Mouse (Mus musculus) macrophage (primary cell): Measurements from ENCODE around the gene Crygn. TPM values are rescaled to one million over a fixed set of nuclear protein-coding genes. Genes with fewer than 3 reads are reported as not detected.

Experiments used
- H3K27ac ChIP-seq: fragments of 350-480 bp; formaldehyde crosslinking; 2 replicates; pipeline ENCODE4 v1.9.0; 2021
- H3K36me3 ChIP-seq: fragments of 350-480 bp; formaldehyde crosslinking; 2 replicates; pipeline ENCODE4 v1.9.0; 2021; ENCODE audit errors: inconsistent target
- H3K4me3 ChIP-seq: fragments of 350-480 bp; formaldehyde crosslinking; 2 replicates; pipeline ENCODE4 v1.9.0; 2021; ENCODE audit errors: inconsistent target
- H3K79me2 ChIP-seq: fragments of 350-480 bp; formaldehyde crosslinking; 2 replicates; pipeline ENCODE4 v1.9.0; 2021; ENCODE audit errors: inconsistent target
- WGBS: methylation state at CpG from one replicate; pipeline ENCODE4 v1.1.7; 2026; ENCODE audit warnings: inconsistent platforms; ENCODE audit not compliant: missing documents; 5-methylcytosine and 5-hydroxymethylcytosine counted together
- polyA plus RNA-seq: library from polyadenylated mRNA; stranded (reverse); fragments of 250-400 nt; gene quantifications from 3 replicates; pipeline ENCODE4 v1.2.4, GENCODE M21; 2018; ENCODE audit warnings: inconsistent platforms
- total RNA-seq, 78 experiments: library from RNA; depleted of rRNA; stranded (reverse); fragments of 250-400 nt; gene quantifications; 1 replicate in 9 of 78; 2 replicates in 24 of 78; 3 replicates in 43 of 78; 4 replicates in 2 of 78; pipeline ENCODE4 v1.2.4; 2018; ENCODE audit warnings: inconsistent platforms in 56 of 78

Crygn gene
- not detected for total RNA-seq (2018; cell fraction: chromatin; rRNA removed)
- 1 to 10 TPM in 6 of 26 experiments, not detected in 20; 1.3 to 6.4 (median 3.9) TPM for total RNA-seq (2018; cell fraction: cytosol; rRNA removed)
- 10 to 100 TPM in 1 of 26 experiments, not detected in 25; 12.6 TPM for total RNA-seq (2018; cell fraction: nucleus; rRNA removed)
- not detected in 3 replicates for polyA plus RNA-seq

DNA sequence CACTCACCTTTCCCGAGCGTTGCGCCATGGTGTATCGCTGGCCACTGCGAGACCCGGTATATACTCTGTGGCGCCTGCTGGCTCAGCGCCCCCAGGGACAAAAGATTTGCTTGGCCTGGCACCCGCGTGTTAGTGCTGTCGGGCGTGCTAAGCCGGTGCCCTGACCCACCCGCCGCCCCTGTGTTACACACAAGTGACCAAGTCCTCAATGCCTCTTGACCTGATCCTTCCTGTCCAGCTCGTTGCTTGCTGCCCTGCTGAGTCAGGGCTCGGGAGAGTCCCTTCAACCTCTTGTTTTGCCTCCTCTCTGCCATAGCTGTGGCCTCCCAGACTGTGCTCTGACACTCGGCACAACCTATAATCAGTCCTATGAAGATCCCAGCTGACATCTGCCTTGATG is at the start of gene Crygn:
Crygn (minus strand) TSS at position 193 of the 400 bp plus-strand sequence.
- Histone ChIP-seq H3K36me3 (no peaks in the 10 kb centered on the region), H3K27ac (no peak within 1 kb of the TSS), H3K79me2 (no peaks in the 10 kb centered on the region), H3K4me3 (no peak within 1 kb of the TSS)
- 75% methylated on average over 18 of the region's 18 CpGs for WGBS

GRCm38 (mm10) chr5:24805222-24805621 is 47.4 kb upstream of the Crygn start:
- WGBS: 69% methylated on average over 6 of the region's 6 CpGs
- Histone ChIP-seq H3K79me2 (peaks cover 6% of the 10 kb centered on the region; the same call in 1 of the 2 replicates), H3K4me3 (no peak overlapping the region), H3K36me3 (peaks cover 50% of the 10 kb centered on the region), H3K27ac (no peak overlapping the region)

- Histone ChIP-seq H3K36me3 (peaks cover 50% of the 10 kb centered on the region), H3K27ac (no peak overlapping the region), H3K4me3 (no peak overlapping the region), H3K79me2 (no peaks in the 10 kb centered on the region; the same call in 1 of the 2 replicates)
- 94% methylated on average over 8 of the region's 8 CpGs for WGBS
These were observed 46.9 kb upstream of the Crygn start for GRCm38 (mm10) chr5:24804661-24805060.

GRCm38 (mm10) chr5:24801841-24802624 is 44.2 kb upstream of the Crygn start:
- Histone ChIP-seq H3K79me2 (no peaks in the 10 kb centered on the region), H3K36me3 (peaks cover 38% of the 10 kb centered on the region; the same call in 1 of the 2 replicates), H3K27ac (no peak overlapping the region), H3K4me3 (no peak overlapping the region)
- 90% methylated on average over 6 of the region's 6 CpGs for WGBS

DNA sequence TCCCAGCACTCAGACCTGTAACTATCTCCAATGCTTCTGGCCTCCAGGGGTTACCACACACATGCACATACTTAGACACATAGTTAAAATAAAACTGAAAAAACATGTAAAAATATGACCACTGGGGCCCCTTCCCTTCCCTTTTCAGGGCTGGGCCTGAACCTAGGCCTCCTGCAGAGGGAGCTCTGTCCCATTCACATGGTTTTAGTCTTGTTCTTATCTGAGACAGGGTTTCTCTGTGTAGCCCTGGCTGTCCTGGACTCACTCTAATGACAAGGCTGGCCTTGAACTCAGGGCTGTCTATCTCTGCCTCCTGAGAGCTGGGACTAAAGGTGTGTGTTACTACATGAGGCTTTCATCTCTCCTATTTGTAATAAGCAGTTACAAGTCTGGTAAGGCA is 42.6 kb upstream of the Crygn start:
- Histone ChIP-seq H3K27ac (no peak overlapping the region), H3K36me3 (peaks cover 25% of the 10 kb centered on the region; the same call in 1 of the 2 replicates), H3K79me2 (no peaks in the 10 kb centered on the region), H3K4me3 (no peak overlapping the region)

DNA sequence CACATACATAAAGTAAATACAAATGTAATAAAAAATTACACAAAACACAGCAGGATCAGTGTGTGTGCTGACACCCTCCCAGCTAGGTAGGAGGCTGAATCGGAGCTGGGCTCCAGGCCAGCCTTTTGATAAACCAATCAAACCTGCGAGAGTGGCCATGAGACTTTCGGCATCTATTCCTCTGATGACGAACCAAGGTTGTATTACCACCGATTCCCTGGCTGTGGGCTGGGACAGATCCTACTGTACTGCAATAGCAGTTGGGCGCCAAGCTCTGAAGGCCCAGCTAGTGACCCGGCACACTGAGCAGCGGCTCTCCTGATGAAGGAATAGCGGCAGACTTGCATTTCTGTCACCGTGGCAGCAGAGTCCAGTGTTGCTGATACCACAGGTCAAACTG is 40.8 kb upstream of the Crygn start:
- Histone ChIP-seq H3K4me3 (no peak overlapping the region), H3K36me3 (peaks cover 11% of the 10 kb centered on the region; the same call in 1 of the 2 replicates), H3K79me2 (no peaks in the 10 kb centered on the region), H3K27ac (no peak overlapping the region)
- WGBS: 91% methylated on average over 10 of the region's 10 CpGs

DNA sequence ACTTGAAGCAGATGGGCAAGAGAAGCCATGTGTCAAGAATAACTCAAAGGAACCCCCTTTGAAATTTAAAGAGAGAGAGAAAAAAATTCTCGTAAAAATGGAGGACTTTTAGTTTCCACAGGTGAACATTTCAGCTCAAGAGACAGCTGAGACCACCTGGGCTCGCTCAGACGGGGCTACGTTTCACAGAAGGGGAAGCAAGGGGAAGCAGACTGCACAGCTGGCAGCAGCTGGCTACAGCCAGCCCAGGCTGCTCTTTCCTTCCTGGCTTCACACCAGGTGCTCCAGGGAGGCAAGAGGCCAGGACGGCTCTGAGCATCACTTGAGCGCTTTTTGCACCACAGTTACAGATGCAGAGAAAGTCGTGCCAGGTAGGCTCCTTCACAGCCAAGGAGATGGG is 40.0 kb upstream of the Crygn start:
- Histone ChIP-seq H3K36me3 (peaks cover 3% of the 10 kb centered on the region; the same call in 1 of the 2 replicates), H3K4me3 (no peak overlapping the region), H3K79me2 (no peaks in the 10 kb centered on the region), H3K27ac (no peak overlapping the region)
- 24% methylated on average over 7 of the region's 7 CpGs for WGBS

- no peaks in the 10 kb centered on the region for H3K79me2 ChIP-seq
- H3K27ac ChIP-seq: no peak overlapping the region
- H3K4me3 ChIP-seq: no peak overlapping the region
- WGBS: 71% methylated on average over 6 of the region's 7 CpGs
- no peaks in the 10 kb centered on the region for H3K36me3 ChIP-seq
These were observed 35.2 kb upstream of the Crygn start for GRCm38 (mm10) chr5:24792961-24793360.

- Histone ChIP-seq H3K79me2 (no peaks in the 10 kb centered on the region), H3K36me3 (no peaks in the 10 kb centered on the region), H3K4me3 (no peak overlapping the region), H3K27ac (no peak overlapping the region)
- WGBS: 86% methylated on average over 4 of the region's 4 CpGs
These were observed 25.1 kb upstream of the Crygn start for GRCm38 (mm10) chr5:24782957-24783356.

DNA sequence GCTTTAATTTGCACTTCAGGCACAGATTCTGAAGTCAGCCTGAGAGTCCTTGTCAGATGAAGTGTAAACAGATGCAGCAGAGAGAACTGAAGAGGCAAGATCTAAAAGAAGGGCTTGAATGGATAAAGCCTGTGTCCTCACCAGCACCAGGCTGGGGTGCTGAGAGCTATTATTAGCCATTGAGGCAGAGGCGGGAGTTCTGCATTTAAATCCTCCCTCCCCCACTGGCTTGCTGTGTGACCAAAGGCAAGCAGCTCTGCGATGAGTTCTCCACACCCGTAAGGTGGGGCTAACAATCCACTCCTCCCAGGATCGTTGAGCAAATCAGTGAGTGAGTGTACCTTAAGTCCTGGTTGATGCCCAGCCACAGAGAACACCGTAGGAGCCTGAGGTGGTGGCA is 23.2 kb upstream of the Crygn start:
- WGBS: 37% methylated on average over 5 of the region's 5 CpGs
- no peak overlapping the region for H3K27ac ChIP-seq
- no peak overlapping the region for H3K4me3 ChIP-seq
- no peaks in the 10 kb centered on the region for H3K36me3 ChIP-seq
- no peaks in the 10 kb centered on the region for H3K79me2 ChIP-seq

DNA sequence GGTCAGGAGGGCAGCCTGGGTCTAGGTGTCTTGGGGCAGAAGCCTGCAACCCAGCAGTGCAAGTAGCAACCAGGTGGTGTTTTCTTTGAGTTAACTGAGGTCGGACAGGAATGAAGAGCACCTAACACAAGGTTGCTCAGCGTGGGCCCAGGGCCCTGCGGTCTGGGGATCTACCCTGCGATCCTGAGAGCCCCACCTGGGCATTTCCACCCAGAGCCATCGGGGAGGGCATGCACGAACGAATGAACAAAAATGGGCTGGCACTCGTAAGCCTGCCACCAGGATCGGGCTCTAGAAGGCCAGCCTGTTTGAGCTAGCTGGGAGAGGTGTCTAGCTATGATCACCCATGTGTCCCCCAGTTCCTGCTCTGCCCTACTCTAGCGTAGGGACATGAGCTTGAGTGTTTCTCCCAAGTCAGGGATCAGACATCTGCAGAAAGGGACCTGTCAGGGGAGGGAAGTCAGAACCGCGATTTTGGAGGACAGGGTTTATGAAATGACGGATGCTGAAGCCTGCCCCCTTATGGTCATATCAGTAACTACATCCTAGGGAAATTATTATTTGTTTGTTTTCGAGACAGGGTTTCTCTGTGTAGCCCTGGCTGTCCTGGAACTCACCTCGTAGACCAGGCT is 22.2 kb upstream of the Crygn start:
- Histone ChIP-seq H3K27ac (no peak overlapping the region), H3K36me3 (no peaks in the 10 kb centered on the region), H3K4me3 (no peak overlapping the region), H3K79me2 (no peaks in the 10 kb centered on the region)
- WGBS: 45% methylated on average over 15 of the region's 15 CpGs

DNA sequence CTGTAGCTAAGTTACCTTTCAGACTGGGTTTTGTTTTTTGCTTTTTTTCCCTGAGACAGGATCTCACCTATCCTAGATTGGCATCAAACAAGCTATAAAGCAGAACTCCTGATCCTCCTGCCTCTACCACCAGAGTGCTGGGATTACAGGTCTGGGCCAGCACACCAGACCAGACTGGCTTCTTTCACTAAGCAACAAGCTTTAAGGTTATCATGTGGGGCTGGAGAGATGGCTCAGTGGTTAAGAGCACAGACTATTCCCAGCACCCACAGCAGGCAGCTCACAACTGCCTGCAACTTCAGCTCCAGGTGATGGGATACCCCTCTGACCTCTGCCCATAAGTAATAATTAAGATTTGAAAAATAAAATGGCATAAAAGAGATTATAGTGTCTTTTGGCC is 21.5 kb upstream of the Crygn start:
- Histone ChIP-seq H3K36me3 (no peaks in the 10 kb centered on the region), H3K79me2 (no peaks in the 10 kb centered on the region), H3K4me3 (no peak overlapping the region), H3K27ac (no peak overlapping the region)

DNA sequence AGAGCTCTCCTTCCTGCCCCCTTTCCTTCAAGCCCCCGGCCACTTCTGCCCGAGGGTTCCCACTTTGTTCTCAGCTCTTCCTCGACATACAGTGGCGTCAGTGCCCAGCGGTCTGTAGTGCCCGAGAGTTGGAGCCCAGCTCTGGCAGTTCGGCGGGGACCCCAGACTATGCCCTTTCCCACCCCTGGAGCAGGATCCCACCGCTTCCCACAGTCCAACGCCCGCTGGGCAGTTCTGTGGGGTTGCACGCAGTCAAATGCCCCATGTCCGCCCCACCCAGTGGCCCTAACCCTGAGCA is 21.0 kb upstream of the Crygn start:
- Histone ChIP-seq H3K27ac (no peak overlapping the region), H3K36me3 (no peaks in the 10 kb centered on the region), H3K79me2 (no peaks in the 10 kb centered on the region), H3K4me3 (no peak overlapping the region)
- WGBS: 82% methylated on average over 13 of the region's 13 CpGs

DNA sequence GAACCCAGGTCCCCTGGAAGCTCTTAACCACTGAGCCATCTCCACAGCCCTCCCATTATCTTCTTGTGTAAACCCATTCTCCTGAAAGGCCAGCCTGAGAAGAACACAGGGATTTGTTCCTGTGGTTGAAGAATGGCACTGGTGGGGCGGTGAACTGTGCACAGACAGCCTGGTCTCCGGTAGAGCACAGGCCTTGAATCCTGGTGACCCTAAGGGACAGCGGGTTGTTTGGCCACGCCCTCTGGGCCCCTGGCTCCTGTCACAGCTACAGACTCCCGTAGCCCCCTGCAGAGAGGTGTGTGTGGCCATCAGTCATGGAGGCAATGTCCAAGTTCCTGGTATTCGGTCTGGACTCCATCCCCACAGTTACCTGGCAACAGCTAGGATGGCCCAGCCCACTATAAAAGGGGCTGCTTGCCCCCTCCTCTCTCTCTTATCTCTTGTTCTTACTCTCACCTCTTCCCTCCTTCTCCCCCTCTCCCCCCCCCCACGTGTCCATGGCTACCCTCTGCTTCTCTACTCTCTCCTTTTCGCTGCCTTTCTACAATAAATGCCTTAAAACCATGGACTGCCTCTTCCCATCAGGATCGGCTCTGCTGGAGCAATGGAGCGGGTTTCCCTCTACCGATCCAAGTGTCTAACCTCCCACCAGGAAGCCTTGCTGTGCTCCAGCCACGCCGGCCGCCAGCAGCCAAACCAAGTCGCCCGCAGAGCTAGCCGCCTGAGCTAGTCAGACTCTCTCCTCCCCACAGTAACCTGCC is 20.5 kb upstream of the Crygn start:
- Histone ChIP-seq H3K36me3 (no peaks in the 10 kb centered on the region), H3K4me3 (no peak overlapping the region), H3K27ac (no peak overlapping the region), H3K79me2 (no peaks in the 10 kb centered on the region)
- WGBS: 78% methylated on average over 16 of the region's 17 CpGs

GRCm38 (mm10) chr5:24776681-24777080 is 18.9 kb upstream of the Crygn start:
- no peaks in the 10 kb centered on the region for H3K36me3 ChIP-seq
- H3K79me2 ChIP-seq: no peaks in the 10 kb centered on the region
- H3K4me3 ChIP-seq: no peak overlapping the region
- no peak overlapping the region for H3K27ac ChIP-seq
- WGBS: 76% methylated on average over 4 of the region's 4 CpGs
